Mouse (Mus musculus) cerebellum, adult 9-11 months (tissue): ENCODE data around the gene Ndufa3.

Source experiments
- DNase-seq: peaks from one replicate; pipeline ENCODE4 v3.0.0; 2022

Ndufa3 gene

GRCm38 (mm10) chr7:3611006-3611405, 6.2 kb upstream of the Ndufa3 start:
- no peak for DNase-seq

GRCm38 (mm10) chr7:3614021-3614420, 3.2 kb upstream of the Ndufa3 start:
- no peak for DNase-seq

DNA sequence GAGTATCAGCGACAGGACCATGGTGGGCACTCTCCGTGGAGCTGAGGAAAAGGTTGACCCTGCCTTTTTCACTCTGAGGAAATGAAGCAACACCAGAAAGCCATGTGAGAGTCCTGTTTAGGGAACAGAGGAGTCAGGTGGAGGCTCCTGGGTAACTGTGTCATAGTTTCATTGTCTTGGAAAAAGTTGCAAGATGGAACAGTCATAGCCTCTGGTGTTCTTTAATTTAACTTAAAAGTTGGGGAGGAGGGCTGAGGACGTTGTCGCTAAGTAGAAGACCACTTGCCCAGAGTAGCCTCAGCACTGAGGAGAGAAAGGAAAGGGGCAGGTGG, 1.1 kb upstream of the Ndufa3 start, which contains the start of gene Oscar:
Oscar (minus strand) TSS at position 101 of the 332 bp plus-strand sequence.
- DNase-seq: peak; percentile 42

DNA sequence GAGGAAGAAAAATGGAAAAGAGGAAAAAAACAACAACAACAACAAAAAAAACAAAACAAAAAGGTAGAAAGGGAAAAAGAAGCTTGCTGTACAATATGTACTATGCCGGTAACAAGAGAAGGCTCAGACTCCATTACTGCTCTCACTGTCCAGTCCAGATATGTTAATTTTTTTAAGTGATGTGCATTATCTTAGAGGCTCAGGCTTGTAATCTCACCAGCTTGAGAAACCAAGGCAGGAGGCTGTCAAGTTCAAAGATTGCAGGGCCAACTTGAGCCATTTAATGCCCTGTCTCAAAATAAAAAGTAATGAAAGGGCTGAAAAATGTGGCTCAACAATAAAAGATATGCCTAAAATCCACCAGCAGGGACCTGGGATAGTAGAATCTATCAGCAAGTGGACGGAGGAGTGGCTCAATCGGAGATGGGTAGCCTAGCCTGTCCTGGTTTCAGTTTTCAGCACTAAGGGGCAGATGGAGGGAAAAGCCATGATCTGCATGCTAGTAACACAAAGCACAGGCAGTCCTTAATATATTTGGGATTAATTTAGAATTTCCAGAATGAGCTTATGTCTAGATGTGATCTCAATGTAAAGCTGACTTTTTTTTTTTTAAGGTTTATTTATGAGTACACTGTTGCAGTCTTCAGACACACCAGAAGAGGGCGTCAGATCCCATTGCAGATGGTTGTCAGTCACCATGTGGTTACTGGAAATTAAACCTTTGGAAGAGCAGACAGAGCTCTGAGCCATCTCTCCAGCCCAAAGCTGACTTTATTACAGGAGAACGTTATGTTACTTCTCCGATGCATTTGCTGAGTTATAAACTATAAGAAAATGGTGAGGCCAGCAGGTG, 558 bp upstream of the Ndufa3 start:
- no peak for DNase-seq

- DNase-seq: peak; percentile 67
Observed at GRCm38 (mm10) chr7:3629030-3629429, 11.9 kb downstream of the Ndufa3 start.

- peak; percentile 95 for DNase-seq
Observed at GRCm38 (mm10) chr7:3629543-3630477, 12.6 kb downstream of the Ndufa3 start, which contains the start of the genes Tfpt and Prpf31. TSS of gene Tfpt (minus strand) at chr7:3629929. TSS of gene Prpf31 (plus strand) at chr7:3629985.

GRCm38 (mm10) chr7:3630478-3630815, 13.3 kb downstream of the Ndufa3 start:
- peak; percentile 53 for DNase-seq

- no peak for DNase-seq
Observed at GRCm38 (mm10) chr7:3643412-3643811, 26.2 kb downstream of the Ndufa3 start.

DNA sequence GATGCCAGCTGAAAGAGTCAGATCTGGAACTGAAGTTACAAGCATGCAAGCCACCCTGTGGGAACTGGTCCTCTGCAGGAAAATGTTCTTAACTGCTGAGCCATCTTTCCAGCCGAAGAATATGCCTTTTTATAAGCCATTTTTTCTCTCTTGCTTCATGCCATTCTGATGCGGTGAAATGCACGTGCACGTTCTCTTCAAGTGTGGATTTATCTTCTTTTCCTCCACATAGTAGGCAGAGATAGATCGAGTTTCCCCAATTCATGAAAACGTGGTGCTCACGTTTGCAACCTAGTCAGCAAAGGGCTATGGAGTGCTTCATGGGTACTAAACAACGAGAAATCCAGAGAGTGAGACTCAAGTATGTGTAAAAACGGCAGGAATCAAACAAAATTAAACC, 26.7 kb downstream of the Ndufa3 start:
- DNase-seq: no peak

GRCm38 (mm10) chr7:3644348-3644671, 27.1 kb downstream of the Ndufa3 start:
- no peak for DNase-seq

DNA sequence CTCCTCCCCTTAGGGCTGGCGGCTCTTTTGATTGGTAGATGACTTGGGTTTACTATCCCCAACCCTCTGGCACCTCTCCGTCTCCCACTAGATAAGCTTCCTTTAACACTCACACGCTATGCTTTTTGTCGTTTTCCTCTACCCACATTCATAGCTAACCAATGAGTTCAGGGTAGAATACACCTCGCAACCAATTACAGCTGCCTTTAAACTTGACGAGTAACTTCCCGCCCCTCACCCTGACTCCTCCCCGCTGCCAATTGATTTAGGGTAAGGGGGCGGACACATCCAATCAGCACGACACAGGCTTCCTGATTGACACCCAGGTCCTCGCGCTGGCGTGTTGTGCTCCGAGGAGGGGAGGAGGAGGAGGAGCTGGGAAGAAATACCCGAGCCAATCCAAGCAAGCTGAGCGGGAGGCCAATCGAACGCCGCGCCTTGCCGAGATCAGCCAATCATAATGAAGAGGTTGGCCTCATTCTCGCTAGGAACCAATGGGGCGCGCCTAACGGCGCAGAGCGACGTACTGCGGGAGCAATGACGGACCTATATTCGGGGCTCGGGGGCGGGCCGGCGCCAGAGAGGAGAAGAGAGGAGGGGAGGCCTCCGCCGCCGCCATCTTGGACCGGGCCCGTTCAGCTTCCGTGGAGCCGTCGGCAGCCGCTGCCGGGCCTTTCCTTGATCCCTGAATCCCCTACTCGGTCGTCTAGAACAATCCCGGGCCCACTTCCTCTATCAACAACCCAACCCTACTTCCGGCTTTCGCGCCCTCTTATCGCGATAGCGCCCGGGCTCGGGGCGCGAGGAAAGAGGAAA, 27.7 kb downstream of the Ndufa3 start, which contains the start of gene Cnot3:
Cnot3 (plus strand) TSS at position 597 of the 816 bp plus-strand sequence.
- DNase-seq: peak; percentile 100

DNA sequence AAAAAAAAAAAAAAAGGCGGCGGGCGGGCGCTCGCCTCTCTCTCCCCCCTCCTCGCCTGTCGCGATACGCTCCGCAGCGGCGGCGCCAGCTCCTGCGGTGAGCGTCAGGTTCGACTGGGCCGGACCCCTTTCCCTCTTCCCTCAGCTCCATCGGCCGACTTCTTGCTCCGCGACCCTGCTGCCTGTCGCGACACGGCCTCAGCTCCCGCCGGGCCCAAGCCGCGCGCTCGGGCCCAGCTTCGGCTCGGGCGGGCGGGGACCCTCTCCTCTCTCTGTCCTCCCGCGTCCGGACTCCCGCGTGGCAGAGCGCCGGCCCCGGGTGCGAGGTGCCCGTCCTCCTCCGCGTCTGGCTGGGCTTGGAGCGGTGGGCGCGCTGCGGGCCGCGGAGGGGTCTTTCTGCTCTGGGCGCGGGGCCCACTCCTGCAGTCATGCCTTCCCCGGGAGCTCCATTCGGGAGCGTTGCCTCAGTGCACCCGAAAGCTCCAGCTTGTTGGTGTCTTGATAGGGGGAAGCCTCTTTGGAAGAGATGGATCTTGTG, 28.4 kb downstream of the Ndufa3 start:
- no peak for DNase-seq

DNA sequence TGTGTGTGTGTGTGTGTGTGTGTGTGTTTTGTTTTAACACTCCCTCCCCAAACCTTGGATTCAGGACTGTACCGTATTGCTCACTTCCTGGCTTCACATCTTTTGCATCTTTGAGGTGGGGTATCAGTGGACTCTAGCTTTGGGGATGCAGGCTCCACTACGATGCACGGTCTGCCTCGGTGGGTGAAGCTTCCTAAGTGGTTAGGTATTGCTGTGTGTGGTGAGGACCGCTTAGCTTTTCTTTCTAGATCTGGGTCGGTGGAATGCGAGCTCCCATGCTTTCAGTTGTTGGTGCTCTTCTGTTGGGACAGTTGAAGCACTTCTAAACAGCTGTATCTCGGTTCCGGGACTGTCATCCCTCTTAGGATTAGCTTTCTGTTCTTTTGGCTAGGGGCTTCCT, 29.0 kb downstream of the Ndufa3 start:
- no peak for DNase-seq

- no peak for DNase-seq
Observed at GRCm38 (mm10) chr7:3646641-3647040, 29.5 kb downstream of the Ndufa3 start.

- DNase-seq: no peak
Observed at GRCm38 (mm10) chr7:3656966-3657365, 39.8 kb downstream of the Ndufa3 start.

DNA sequence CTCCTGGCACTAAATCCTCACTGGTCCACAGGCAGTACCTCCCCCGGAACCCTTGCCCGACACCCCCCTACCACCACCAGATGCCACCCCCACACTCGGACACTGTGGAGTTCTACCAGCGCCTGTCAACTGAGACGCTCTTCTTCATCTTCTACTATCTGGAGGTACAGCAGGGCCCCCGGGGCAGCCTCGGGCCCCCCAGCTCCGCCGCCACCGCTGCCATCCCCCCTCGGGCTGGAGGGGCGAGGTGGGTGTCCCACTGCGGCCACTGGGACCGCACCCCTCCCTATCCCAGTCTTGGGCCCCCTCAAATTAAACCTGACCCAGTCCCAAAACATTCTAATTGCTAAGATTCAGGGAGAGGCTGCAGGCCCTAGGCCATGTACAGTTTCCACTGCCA, 41.4 kb downstream of the Ndufa3 start:
- DNase-seq: no peak

GRCm38 (mm10) chr7:3664524-3665214, 47.5 kb downstream of the Ndufa3 start:
- peak; percentile 48 for DNase-seq

- peak; percentile 98 for DNase-seq
Observed at GRCm38 (mm10) chr7:3665215-3666114, 48.3 kb downstream of the Ndufa3 start, which contains the start of gene Leng1. TSS of gene Leng1 (minus strand) at chr7:3665840.

DNA sequence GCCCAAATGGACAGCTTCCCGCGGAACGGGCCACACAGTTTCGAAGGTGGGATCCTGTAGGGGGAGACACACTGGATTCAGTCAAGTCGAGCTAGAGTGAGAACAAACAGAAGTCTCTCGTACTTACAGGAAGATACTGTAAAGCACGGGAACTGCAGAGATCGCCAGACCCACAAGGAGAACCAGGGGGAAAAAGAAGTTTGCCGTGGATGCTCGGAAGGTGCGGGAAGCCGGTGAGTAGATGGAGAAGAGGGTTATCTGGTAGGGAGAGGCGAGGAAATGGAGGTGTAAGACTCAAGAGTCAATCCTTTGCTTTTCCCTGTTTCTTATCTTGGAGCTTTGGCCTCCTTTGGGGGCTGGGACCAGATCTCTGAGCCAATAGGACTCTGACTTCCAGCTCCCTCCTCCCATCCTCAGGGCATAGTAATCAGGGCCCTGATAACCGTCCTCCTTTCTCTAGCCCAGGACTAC, 49.8 kb downstream of the Ndufa3 start:
- DNase-seq: no peak
